In the genomic region with DNA sequence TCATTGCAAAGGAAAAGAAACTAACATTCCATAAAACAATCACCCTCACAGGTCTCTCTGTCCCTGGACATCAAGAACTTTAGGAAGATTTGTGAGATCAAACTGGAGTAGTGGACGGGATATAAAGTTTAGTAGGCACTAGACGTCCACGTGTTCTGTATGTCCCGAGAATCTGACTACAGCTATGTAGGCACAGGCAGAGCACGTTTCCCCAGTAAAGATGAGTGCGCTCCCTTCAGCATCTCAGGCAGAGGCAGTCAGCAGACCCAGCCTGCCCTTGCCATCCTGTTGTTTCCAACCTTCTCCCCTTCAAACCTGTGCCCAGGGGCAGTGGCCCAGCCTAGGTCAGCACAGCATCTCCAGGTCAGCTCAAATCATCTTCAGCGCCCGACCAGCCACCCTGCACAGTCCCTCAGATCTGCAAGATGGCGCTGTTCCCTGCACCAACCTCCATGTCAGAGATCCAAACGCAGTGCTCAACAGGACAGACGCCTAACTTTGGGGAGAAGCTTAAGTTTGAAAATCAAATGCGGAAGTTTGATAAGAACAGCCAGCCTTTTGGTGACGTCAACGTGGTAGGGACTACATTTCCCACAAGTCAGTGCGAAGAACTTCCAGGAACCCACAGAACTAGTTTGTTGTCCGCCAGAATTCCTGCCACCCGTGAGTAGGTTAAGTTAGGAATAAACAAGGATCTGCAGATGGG, we compare ENCODE assay signal across 8 mouse cellular contexts. TPM values are rescaled to one million over a fixed set of nuclear protein-coding genes. Genes with fewer than 3 reads are reported as not detected.
A peak's percentile ranks its signal among the peaks of the same experiment; 100 is the strongest.
DNase-seq lines count a peak whose midpoint lies in the region; ATAC-seq and TF ChIP-seq lines count a peak whose summit lies in the region.

Zfp595 (minus strand) TSS at position 552 of the 706 bp plus-strand sequence.

- peaks cover 12% of the 10 kb centered on the region for H3K4me1 ChIP-seq in erythroblast, embryonic 14.5 days (ENCODE audit: control insufficient read depth)
- H3K4me1 ChIP-seq in heart, embryonic 11.5 days (ENCODE audit: control insufficient read depth, insufficient read depth, low read length) = peaks cover 4% of the 10 kb centered on the region
- peaks cover 3% of the 10 kb centered on the region for H3K4me1 ChIP-seq in kidney, embryonic 16.5 days (ENCODE audit: insufficient read depth, low read length)
- H3K4me1 ChIP-seq in liver, adult 2 months (ENCODE audit: control insufficient read depth, insufficient read depth, low read length) = peaks cover 5% of the 10 kb centered on the region; the same call in 1 of the 2 replicates

- H3K79me2 ChIP-seq in liver, adult 2 months (ENCODE audit: control insufficient read depth, insufficient read depth, low read length) = peaks cover 9% of the 10 kb centered on the region; the same call in 1 of the 2 replicates
- H3K79me2 ChIP-seq in myocyte (ENCODE audit: control insufficient read depth, insufficient read depth) = no peaks in the 10 kb centered on the region

- H3ac ChIP-seq in myocyte (ENCODE audit: control insufficient read depth, insufficient read length) = no peak within 1 kb of the TSS

- H3K36me3 ChIP-seq in erythroblast, embryonic 14.5 days (ENCODE audit: control insufficient read depth) = no peaks in the 10 kb centered on the region
- no peaks in the 10 kb centered on the region for H3K36me3 ChIP-seq in heart, embryonic 11.5 days (ENCODE audit: control insufficient read depth, insufficient read depth, low read length)
- H3K36me3 ChIP-seq in kidney, embryonic 16.5 days (ENCODE audit: insufficient read depth, low read length) = no peaks in the 10 kb centered on the region
- no peaks in the 10 kb centered on the region for H3K36me3 ChIP-seq in liver, adult 2 months (ENCODE audit: control insufficient read depth, insufficient read depth, low read length)
- no peaks in the 10 kb centered on the region for H3K36me3 ChIP-seq in myocyte (ENCODE audit: control insufficient read depth, insufficient read depth)
- H3K36me3 ChIP-seq in splenic B cell, adult 2 months (ENCODE audit: control insufficient read depth, insufficient read depth, low read length, poor library complexity, severe bottlenecking) = no peaks in the 10 kb centered on the region

- H3K9me3 ChIP-seq in erythroblast, embryonic 14.5 days (ENCODE audit: control insufficient read depth, low read length) = 0 out of 2 replicates have a peak, but pooled peaks cover 3% of the 10 kb centered on the region
- H3K9me3 ChIP-seq in heart, embryonic 11.5 days (replicated peaks; ENCODE audit: control insufficient read depth, low read length) = no peaks in the 10 kb centered on the region
- no peaks in the 10 kb centered on the region for H3K9me3 ChIP-seq in kidney, embryonic 16.5 days (ENCODE audit: low read length)

- 15% methylated on average over 17 of the region's 17 CpGs for WGBS in heart, embryonic 11.5 days (ENCODE audit: insufficient replicate concordance)
- 11% methylated on average over 17 of the region's 17 CpGs for WGBS in kidney, embryonic 16.5 days
- 4% methylated on average over 17 of the region's 17 CpGs for whole genome bisulfite sequencing in liver, adult 2 months

- TF ChIP-seq CTCF in brain, embryonic 14.5 days (IDR thresholded peaks at IDR 0.05; ENCODE audit: borderline replicate concordance, extremely low read depth, insufficient read depth, insufficient read length) = peak; percentile 58; the same call in 1 of the 2 replicates
- TF ChIP-seq CTCF in liver, adult 2 months (IDR thresholded peaks at IDR 0.05; ENCODE audit: low read depth, low read length) = peak; percentile 71

- TF ChIP-seq POLR2A in brain, embryonic 14.5 days (IDR thresholded peaks at IDR 0.05; ENCODE audit: borderline replicate concordance, extremely low read depth, insufficient read depth, insufficient read length, poor library complexity, severe bottlenecking) = no peak
- no peak; the same call in 1 of the 2 replicates for TF ChIP-seq POLR2A in liver, adult 2 months (IDR thresholded peaks at IDR 0.05; ENCODE audit: extremely low read depth, insufficient read depth, low read length)
- TF ChIP-seq POLR2A in myocyte (IDR thresholded peaks at IDR 0.05; ENCODE audit: insufficient read length, low read depth) = no peak

- H3K4me3 ChIP-seq in erythroblast, embryonic 14.5 days (replicated peaks) = peak within 1 kb of the TSS; percentile 69
- H3K4me3 ChIP-seq in heart, embryonic 11.5 days (ENCODE audit: low read depth, low read length) = peak within 1 kb of the TSS; percentile 58
- H3K4me3 ChIP-seq in kidney, embryonic 16.5 days (ENCODE audit: low read length) = peak within 1 kb of the TSS; percentile 68
- H3K4me3 ChIP-seq in liver, adult 2 months (ENCODE audit: insufficient read depth, low read depth, low read length) = peak within 1 kb of the TSS; percentile 63
- H3K4me3 ChIP-seq in myocyte = peak within 1 kb of the TSS; percentile 28

- no peaks in the 10 kb centered on the region for H3K27me3 ChIP-seq in erythroblast, embryonic 14.5 days (ENCODE audit: control insufficient read depth)
- H3K27me3 ChIP-seq in heart, embryonic 11.5 days (ENCODE audit: control insufficient read depth, insufficient read depth, low read length) = no peaks in the 10 kb centered on the region
- H3K27me3 ChIP-seq in kidney, embryonic 16.5 days (ENCODE audit: insufficient read depth, low read length) = no peaks in the 10 kb centered on the region
- no peaks in the 10 kb centered on the region for H3K27me3 ChIP-seq in liver, adult 2 months (ENCODE audit: control insufficient read depth, insufficient read depth, low read length)
- no peaks in the 10 kb centered on the region for H3K27me3 ChIP-seq in myocyte (ENCODE audit: control insufficient read depth, insufficient read depth, insufficient read length)
- H3K27me3 ChIP-seq in splenic B cell, adult 2 months (ENCODE audit: control insufficient read depth, insufficient read depth, low read length, poor library complexity, severe bottlenecking) = no peaks in the 10 kb centered on the region

- H3K4me2 ChIP-seq in heart, embryonic 11.5 days = peak within 1 kb of the TSS; percentile 64
- H3K4me2 ChIP-seq in kidney, embryonic 16.5 days (replicated peaks; ENCODE audit: low read depth, low read length) = peak within 1 kb of the TSS; percentile 77
- H3K4me2 ChIP-seq in myocyte (ENCODE audit: low read depth) = peak within 1 kb of the TSS; percentile 84

- ATAC-seq in heart, embryonic 11.5 days (replicated peaks; ENCODE audit: insufficient number of reproducible peaks, low FRiP score, low TSS enrichment) = peak; percentile 88
- peak; percentile 95 for ATAC-seq in kidney, embryonic 16.5 days (ENCODE audit: low FRiP score, low TSS enrichment)

- H3K27ac ChIP-seq in heart, embryonic 11.5 days (ENCODE audit: low read depth, low read length) = 0 out of 2 replicates have a peak within 1 kb of the TSS, but pooled peaks have one; percentile 24
- H3K27ac ChIP-seq in kidney, embryonic 16.5 days (ENCODE audit: low read length) = peak within 1 kb of the TSS; percentile 51
- H3K27ac ChIP-seq in liver, adult 2 months (replicated peaks; ENCODE audit: insufficient read depth, low read depth, low read length) = peak within 1 kb of the TSS; percentile 78

- peak within 1 kb of the TSS; percentile 69 for H3K9ac ChIP-seq in heart, embryonic 11.5 days (ENCODE audit: low read depth, low read length)
- H3K9ac ChIP-seq in kidney, embryonic 16.5 days (replicated peaks; ENCODE audit: low read length) = peak within 1 kb of the TSS; percentile 71
- peak within 1 kb of the TSS; percentile 71 for H3K9ac ChIP-seq in liver, adult 2 months (ENCODE audit: low read depth, low read length)

- peak; percentile 88 to 90 for DNase-seq in B cell, adult 2 months
- DNase-seq in brain, embryonic 14.5 days (ENCODE audit: low read depth) = peak; percentile 93
- peak; percentile 98 for DNase-seq in liver, adult 2 months (ENCODE audit: extremely low read depth, low read depth, low spot score)
- DNase-seq in splenic B cell, adult 2 months (ENCODE audit: low read depth, low spot score) = peak; percentile 91

TF ChIP-seq in myocyte, 11 proteins besides CTCF, POLR2A, EP300 and RAD21:
- TF ChIP-seq POLR2AphosphoS2 (IDR thresholded peaks at IDR 0.05; ENCODE audit: insufficient read length, low read depth) (no peak), SRF (IDR thresholded peaks at IDR 0.05; ENCODE audit: control insufficient read depth, insufficient read length, low read depth) (peak; percentile 17)
TF ChIP-seq in myocyte: peak in this region for 1.

RNA-seq across cellular contexts. Expression of gene Zfp595, which starts in this region (rescaled TPM):
- 2.2 and 2.3 TPM in 2 replicates for polyA plus RNA-seq in brain, embryonic 14.5 days (2012; rRNA removed)
- 0.02 TPM in 1 of 2 replicates, not detected in the other for polyA plus RNA-seq in erythroblast, embryonic 14.5 days (2012)
- polyA plus RNA-seq in heart, embryonic 11.5 days (2014; fragmentation: Nextera tagmentation; extraction: Ambion mirVana) = 1.7 and 2.1 TPM in 2 replicates
- 2.7 and 2.8 TPM in 2 replicates for polyA plus RNA-seq in kidney, embryonic 16.5 days (2015; fragmentation: Nextera tagmentation; extraction: Ambion mirVana)
- 4.4 and 4.9 TPM in 2 replicates for total RNA-seq in liver, adult 2 months (2014; rRNA removed)
- 0.48 and 0.50 TPM in 2 replicates for polyA plus RNA-seq in liver, adult 2 months (2012; rRNA removed)
- 0.48 TPM for polyA plus RNA-seq in myocyte (2012; fragmentation: generic; extraction: Trizol)

Comparison
In these comparisons a context has a peak if more than half of its experiments do, and no peak if none do; other contexts are left out.
1. Peak in every context shown above with its lines: DNase-seq, ATAC-seq, H3K4me3 ChIP-seq and H3K27ac ChIP-seq.
2. H3K27ac ChIP-seq: peak in every context shown above with its lines; median percentile 78 in liver, adult 2 months; 51 in kidney, embryonic 16.5 days; 24 in heart, embryonic 11.5 days.